Mouse (Mus musculus) frontal cortex, postnatal 36 days (tissue): ENCODE data around the gene Gm20903.
"Not testable (repeated sequence)": the region's sequence is repeated elsewhere in the genome, so short reads cannot be mapped to it uniquely, and the experiment has no call there.

ENCODE experiments used
- DNase-seq, 2 experiments: peaks; one replicate each; pipeline ENCODE4 v3.0.0; 2022; ENCODE audit warnings: low spot score in 2 of 2

The Gm20903 gene

GRCm38 (mm10) chrY:73669015-73669414, at the start of gene Gm20903:
Gene Gm20903, plus strand, starts transcription at chrY:73669315.
- not testable (repeated sequence) for DNase-seq
